Mouse (Mus musculus): ENCODE results near the gene Pdcd1lg2.

Gene Pdcd1lg2

GRCm38 (mm10) chr19:29419506-29419905 is 8.8 kb downstream of the Pdcd1lg2 start:
- DNase-seq (ENCODE audit: low spot score) = no peak

DNA sequence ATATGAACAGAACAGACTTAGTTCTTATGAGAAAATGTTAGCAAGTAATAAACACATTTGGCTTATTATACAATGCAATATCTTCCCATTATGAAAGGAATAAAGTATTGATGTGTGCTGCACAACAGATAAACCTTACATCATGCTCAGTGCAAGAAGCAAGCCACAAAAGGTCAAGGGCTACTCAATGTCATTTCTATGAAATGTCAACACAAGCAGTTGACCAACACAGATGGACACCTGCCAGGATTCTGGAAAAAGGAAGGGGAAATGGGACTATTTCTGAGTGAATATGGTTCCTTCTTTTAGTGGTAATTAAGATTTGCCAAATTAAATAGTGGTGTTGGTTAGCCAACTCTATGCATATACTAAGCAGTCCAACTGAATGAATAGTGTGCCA is 9.2 kb downstream of the Pdcd1lg2 start:
- DNase-seq (ENCODE audit: low spot score) = no peak

GRCm38 (mm10) chr19:29420397-29420796 is 9.7 kb downstream of the Pdcd1lg2 start:
- DNase-seq (ENCODE audit: low spot score) = no peak

DNA sequence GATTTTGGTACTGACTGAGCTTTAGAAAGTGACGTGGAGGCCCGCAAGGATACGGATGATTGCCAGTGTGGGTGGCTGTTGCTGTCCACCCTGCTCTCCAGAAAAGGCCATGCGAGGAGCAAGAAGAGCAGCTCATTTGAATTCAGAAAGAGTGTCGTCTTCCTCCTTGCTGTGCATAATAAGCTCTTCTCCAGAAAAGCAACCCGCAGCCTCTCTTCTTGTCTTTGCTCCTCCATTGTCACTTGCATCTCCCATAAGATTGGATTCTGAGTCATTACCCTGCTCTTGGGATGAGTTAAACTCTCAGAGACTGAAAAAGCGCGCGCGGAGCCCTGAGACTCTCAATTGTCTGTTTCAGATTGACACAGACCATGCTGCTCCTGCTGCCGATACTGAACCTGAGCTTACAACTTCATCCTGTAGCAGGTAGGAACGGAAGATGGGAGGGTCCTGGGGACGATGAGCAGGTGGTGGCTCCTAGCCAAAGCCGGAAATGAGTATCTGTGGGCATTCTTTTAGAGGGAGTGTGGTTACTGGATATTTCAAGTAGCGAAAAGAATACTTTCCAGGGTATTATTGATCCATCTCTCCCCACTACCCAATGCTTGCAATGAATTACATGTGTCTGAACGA is 11.4 kb downstream of the Pdcd1lg2 start:
- DNase-seq (ENCODE audit: low spot score) = no peak

GRCm38 (mm10) chr19:29422796-29423195 is 12.1 kb downstream of the Pdcd1lg2 start:
- no peak for DNase-seq (ENCODE audit: low spot score)

DNA sequence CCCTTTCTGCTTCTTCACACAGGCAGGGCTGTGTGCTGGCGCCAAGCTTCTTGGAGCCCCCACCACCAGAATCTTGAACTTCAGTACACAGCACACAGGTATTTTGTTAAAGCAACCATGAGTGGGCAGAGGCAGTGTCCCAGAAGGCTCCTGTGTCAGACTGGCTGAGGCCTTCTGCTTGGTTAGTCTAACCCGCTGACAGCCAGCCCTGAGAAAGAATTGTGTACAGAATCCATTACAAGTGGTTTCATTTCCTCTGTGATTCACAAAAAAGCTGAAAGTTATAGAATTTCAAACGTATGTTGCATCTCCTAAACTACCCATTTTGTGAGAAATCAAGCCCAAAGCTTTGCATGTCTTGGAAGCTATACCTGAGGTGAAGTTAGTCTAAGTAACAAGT is 19.8 kb downstream of the Pdcd1lg2 start:
- DNase-seq (ENCODE audit: low spot score) = no peak

GRCm38 (mm10) chr19:29430953-29431352 is 20.2 kb downstream of the Pdcd1lg2 start:
- no peak for DNase-seq (ENCODE audit: low spot score)

- no peak for DNase-seq (ENCODE audit: low spot score)
These were observed 26.2 kb downstream of the Pdcd1lg2 start for GRCm38 (mm10) chr19:29436793-29437479.

DNA sequence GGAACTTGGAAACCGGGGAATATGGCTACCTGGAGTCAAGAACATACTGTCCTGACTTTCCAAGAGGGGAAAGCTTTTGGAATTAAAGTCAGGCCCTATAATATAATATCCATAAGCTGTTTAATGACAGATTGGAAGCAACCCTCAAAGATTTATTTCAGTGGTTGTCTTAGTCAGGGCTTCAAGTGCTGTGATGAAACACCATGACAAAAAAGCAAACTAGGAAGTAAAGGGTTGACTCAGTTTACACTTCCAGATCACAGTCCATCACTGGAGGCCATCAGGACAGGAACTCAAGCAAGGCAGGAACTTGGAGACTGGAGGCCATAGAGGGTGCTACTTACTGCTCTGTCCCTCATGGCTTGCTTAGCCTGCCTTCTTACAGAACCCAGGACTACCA is 27.1 kb downstream of the Pdcd1lg2 start:
- DNase-seq (ENCODE audit: low spot score) = no peak

GRCm38 (mm10) chr19:29439242-29439641 is 28.5 kb downstream of the Pdcd1lg2 start:
- DNase-seq (ENCODE audit: low spot score) = no peak

- no peak for DNase-seq (ENCODE audit: low spot score)
These were observed 31.8 kb downstream of the Pdcd1lg2 start for GRCm38 (mm10) chr19:29442492-29442891.

GRCm38 (mm10) chr19:29444364-29444763 is 33.6 kb downstream of the Pdcd1lg2 start:
- DNase-seq (ENCODE audit: low spot score) = no peak

- DNase-seq (ENCODE audit: low spot score) = no peak
These were observed 37.7 kb downstream of the Pdcd1lg2 start for GRCm38 (mm10) chr19:29448373-29448772.

- DNase-seq (ENCODE audit: low spot score) = no peak
These were observed 39.7 kb downstream of the Pdcd1lg2 start for GRCm38 (mm10) chr19:29450376-29450775.

DNA sequence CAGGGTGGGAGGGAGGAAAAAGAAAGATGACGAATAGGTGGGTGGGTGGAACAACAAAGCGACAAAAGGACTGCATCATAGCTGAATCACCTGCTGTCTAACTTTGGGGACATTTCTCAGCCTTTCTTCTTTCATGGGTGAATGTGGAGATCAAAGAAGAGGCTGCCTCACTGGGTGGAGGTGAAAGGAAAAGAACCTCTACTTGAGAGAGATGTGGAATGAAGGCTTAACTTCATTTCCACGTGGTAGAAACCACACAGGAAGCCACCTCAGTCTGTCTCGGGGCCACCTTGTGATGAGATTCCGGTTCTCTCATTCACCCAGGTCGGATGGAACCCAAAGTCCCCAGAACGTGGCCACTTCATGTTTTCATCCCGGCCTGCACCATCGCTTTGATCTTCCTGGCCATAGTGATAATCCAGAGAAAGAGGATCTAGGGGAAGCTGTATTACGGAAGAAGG is 43.5 kb downstream of the Pdcd1lg2 start:
- no peak for DNase-seq (ENCODE audit: low spot score)

DNA sequence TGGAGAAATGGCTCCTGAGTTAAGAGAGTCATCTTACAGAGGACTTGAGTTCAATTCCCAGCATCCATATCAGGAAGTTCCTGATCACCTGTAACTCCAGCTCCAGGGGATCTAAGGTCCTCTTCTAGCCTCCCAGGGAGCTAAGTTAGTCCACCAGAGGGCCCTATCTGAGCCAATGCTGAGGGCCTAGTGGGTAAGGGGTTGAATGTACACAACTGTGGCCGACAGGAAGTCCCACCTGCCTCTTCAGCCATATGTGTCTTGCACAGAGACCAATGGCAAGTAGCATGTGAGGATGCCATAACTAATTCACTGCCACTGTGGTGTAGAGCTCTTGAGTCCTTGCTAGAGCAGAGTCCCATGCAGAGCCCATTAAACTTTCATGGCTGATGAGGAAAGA is 44.4 kb downstream of the Pdcd1lg2 start:
- no peak for DNase-seq (ENCODE audit: low spot score)

GRCm38 (mm10) chr19:29457982-29458381 is 47.3 kb downstream of the Pdcd1lg2 start:
- DNase-seq (ENCODE audit: low spot score) = no peak

GRCm38 (mm10) chr19:29462462-29462861 is 51.7 kb downstream of the Pdcd1lg2 start:
- DNase-seq (ENCODE audit: low spot score) = no peak

DNA sequence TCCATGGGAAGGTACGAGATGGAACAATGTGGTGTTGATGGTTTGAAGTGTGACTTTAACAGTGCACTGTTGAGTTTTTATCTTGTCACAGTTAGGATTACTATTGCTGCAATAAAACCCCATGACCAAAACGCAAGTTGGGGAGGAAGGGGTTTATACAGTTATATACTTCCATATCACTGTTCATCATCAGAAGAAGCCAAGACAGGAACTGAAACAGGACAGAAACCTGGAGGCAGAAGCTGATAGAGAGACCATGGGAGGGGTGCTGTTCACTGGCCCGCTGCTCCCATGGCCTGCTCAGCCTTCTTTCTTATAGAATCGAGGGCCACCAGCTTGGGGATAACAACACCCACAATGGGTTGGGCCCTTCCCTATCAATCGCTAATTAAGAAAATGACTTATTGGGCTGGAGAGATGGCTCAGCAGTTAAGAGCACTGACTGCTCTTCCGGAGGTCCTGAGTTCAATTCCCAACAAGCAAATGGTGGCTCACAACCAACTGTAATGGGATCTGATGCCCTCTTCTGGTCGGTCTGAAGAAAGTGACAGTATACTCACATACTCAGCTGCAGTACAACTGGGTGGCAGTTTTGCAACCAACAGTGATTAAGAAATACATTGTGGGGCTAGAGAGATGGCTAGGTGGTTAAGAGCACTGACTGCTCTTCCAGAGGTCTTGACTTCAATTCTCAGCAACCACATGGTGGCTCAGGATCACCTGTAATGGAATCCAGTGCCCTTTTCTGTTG is 53.1 kb downstream of the Pdcd1lg2 start:
- no peak for DNase-seq (ENCODE audit: low spot score)

DNA sequence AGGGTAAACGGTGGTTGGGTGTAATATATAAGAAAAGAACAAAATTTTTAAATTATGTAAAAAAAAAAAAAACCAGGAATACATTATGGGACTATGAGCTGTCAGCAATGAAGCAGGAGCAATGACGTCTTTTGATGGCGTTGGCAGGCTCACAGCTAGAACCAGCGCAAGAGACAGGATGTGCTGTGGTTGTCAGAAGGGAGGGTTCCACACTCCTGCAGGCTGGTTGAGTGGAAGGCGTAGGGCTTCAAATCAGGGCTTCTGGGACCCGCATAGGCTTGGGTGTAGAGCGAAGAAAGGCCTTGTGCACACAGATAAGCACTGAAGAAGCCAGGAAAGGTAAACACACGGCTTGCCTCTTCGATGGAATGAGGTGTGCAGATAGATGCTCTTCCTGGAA is 56.1 kb downstream of the Pdcd1lg2 start:
- no peak for DNase-seq (ENCODE audit: low spot score)

GRCm38 (mm10) chr19:29468941-29469685 is 58.4 kb downstream of the Pdcd1lg2 start:
- DNase-seq (ENCODE audit: low spot score) = peak; percentile 60

- DNase-seq (ENCODE audit: low spot score) = no peak
These were observed 59.1 kb downstream of the Pdcd1lg2 start for GRCm38 (mm10) chr19:29469686-29470254.
